Mouse (Mus musculus): ENCODE results near the gene Zc3h8. TPM values are rescaled to one million over a fixed set of nuclear protein-coding genes. Genes with fewer than 3 reads are reported as not detected.
A peak's percentile ranks its signal among the peaks of the same experiment; 100 is the strongest.

Gene Zc3h8
- 6.1 and 6.8 TPM in 2 replicates for total RNA-seq (2014; fragmentation: Nextera tagmentation)
- 8.6 and 9.5 TPM in 2 replicates for total RNA-seq (2017)
- 0.55 and 1.1 TPM in 2 replicates for polyA plus RNA-seq (2012)

DNA sequence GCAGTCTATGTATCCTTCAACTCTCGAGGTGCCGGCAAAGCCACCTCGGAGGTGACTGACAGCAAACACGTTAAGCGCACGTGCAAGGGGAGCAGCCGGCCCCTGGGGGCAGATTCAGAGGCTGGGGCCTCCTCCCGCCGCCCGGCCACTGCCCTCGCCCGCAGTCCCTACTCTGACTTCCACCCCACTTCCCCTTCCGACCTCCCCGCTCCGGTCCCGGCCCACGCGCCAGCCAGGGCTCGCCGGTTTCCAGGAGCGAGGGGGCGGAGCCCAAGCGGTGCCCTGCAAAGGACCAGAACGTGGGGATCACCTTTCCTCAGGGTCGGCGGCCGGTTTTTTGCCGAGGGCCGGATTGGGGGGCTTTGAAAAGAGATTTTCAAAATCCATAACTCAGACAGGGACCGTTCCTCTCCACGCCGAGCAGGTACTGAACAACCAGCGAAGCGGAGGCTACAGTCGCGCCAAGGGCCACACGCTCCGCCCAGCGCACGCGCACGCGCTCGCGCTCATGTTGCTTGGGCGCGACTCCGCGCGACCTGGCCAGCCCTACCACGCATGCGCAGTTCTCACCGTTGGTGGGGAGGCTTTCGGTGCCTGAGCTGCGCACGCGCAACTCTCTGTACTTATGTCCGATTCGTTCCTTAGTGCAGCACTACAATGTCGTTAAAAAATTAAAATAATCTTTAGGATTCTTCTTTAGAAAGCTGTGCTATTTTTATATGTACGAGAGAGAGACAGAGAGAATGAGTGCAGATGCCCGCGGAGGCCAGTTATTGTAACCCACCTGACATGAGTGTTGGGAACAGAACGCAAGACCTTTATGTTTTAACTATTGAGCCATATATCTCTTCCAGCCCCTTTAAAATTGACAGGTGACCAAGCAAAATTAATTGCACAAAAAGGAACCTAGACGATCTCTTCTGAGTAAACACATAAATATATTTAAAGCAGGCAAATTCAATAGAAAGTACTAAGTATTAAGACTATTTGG is at the start of gene Zc3h8:
Gene Zc3h8 (minus strand): TSS at position 540 of the 991 bp plus-strand sequence.
- no peaks in the 10 kb centered on the region for H3K9me3 ChIP-seq (replicated peaks)
- TF ChIP-seq TAL1 (conservative IDR thresholded peaks at IDR 0.05; ENCODE audit: low read depth, low read length): no peak
- TF ChIP-seq POLR2AphosphoS5 (IDR thresholded peaks at IDR 0.05; ENCODE audit: insufficient replicate concordance, low read depth, low read length): no peak
- no peak for TF ChIP-seq GATA2 (IDR thresholded peaks at IDR 0.05; ENCODE audit: borderline replicate concordance, low read depth, low read length)
- TF ChIP-seq GATA1 (IDR thresholded peaks at IDR 0.05; ENCODE audit: borderline replicate concordance, low read length): no peak
- TF ChIP-seq CTCF (IDR thresholded peaks at IDR 0.05; ENCODE audit: low read depth, low read length): no peak
- H3K36me3 ChIP-seq (replicated peaks): peaks cover 27% of the 10 kb centered on the region
- H3K27me3 ChIP-seq (ENCODE audit: insufficient read depth, low read length): peaks cover under 1% of the 10 kb centered on the region; the same call in 1 of the 2 replicates
- DNase-seq (ENCODE audit: low spot score) (peak; percentile 86), ATAC-seq (ENCODE audit: extremely low read depth, insufficient number of reproducible peaks, low FRiP score, poor library complexity, severe bottlenecking) (peak; percentile 82)
- H3K4me1 ChIP-seq (ENCODE audit: insufficient read depth, low read depth, low read length): peaks cover 12% of the 10 kb centered on the region
- H3K4me3 ChIP-seq (ENCODE audit: low read depth, low read length): peak within 1 kb of the TSS; percentile 76

DNA sequence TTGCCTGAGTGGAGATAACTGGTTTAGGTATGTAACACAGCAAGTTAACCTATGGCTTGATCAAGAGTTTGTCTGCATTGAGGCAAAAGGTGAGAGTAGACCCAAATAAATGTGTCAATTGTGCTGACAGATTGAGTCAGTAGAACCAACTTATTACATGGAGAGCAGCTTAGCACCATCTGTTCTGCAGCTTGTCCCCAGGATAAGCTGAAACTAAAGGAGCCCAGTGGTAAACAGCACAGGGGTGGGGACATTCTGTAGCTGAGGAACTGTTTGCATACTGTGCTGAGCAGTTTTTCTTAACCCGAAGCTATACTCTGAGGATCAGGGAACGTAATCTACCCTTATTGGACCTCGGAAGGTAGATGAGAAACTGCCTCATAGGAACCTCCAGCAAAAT is 40.9 kb upstream of the Zc3h8 start:
- Histone ChIP-seq H3K27me3 (ENCODE audit: insufficient read depth, low read length) (peaks cover 15% of the 10 kb centered on the region; the same call in 1 of the 2 replicates), H3K36me3 (replicated peaks) (no peaks in the 10 kb centered on the region), H3K9me3 (replicated peaks) (no peaks in the 10 kb centered on the region), H3K4me1 (ENCODE audit: insufficient read depth, low read depth, low read length) (no peaks in the 10 kb centered on the region), H3K4me3 (ENCODE audit: low read depth, low read length) (no peak overlapping the region)
- ATAC-seq (ENCODE audit: extremely low read depth, insufficient number of reproducible peaks, low FRiP score, poor library complexity, severe bottlenecking) (no peak), DNase-seq (ENCODE audit: low spot score) (no peak)
- TF ChIP-seq TAL1 (conservative IDR thresholded peaks at IDR 0.05; ENCODE audit: low read depth, low read length): no peak
- TF ChIP-seq POLR2AphosphoS5 (IDR thresholded peaks at IDR 0.05; ENCODE audit: insufficient replicate concordance, low read depth, low read length): no peak
- no peak for TF ChIP-seq GATA1 (IDR thresholded peaks at IDR 0.05; ENCODE audit: borderline replicate concordance, low read length)
- no peak for TF ChIP-seq CTCF (IDR thresholded peaks at IDR 0.05; ENCODE audit: low read depth, low read length)
- no peak for TF ChIP-seq GATA2 (IDR thresholded peaks at IDR 0.05; ENCODE audit: borderline replicate concordance, low read depth, low read length)

DNA sequence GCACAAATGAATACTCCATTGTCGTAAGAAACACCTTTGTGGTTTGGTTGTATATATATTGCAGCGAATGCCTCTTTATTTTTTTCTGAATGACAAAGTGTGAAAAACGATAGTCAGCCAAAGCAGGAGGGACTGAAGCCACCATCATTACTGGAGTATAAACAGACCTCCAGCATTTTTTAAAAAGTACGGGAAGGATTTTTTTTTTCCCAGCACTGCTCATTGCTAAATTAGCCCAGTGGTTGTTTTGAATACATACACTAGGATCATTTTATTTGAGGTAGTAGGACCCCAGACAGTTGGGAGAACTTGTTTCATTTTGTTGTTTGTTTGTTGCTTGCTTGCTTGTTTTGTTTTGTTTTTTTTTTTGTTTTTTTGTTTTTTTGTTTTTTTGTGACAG is 31.7 kb upstream of the Zc3h8 start:
- no peak for DNase-seq (ENCODE audit: low spot score)
- Histone ChIP-seq H3K27me3 (ENCODE audit: insufficient read depth, low read length) (no peaks in the 10 kb centered on the region), H3K4me1 (ENCODE audit: insufficient read depth, low read depth, low read length) (no peaks in the 10 kb centered on the region), H3K4me3 (ENCODE audit: low read depth, low read length) (no peak overlapping the region), H3K36me3 (replicated peaks) (no peaks in the 10 kb centered on the region), H3K9me3 (replicated peaks) (no peaks in the 10 kb centered on the region)
- TF ChIP-seq GATA2 (IDR thresholded peaks at IDR 0.05; ENCODE audit: borderline replicate concordance, low read depth, low read length) (no peak), TAL1 (conservative IDR thresholded peaks at IDR 0.05; ENCODE audit: low read depth, low read length) (no peak), POLR2AphosphoS5 (IDR thresholded peaks at IDR 0.05; ENCODE audit: insufficient replicate concordance, low read depth, low read length) (no peak), CTCF (IDR thresholded peaks at IDR 0.05; ENCODE audit: low read depth, low read length) (no peak), GATA1 (IDR thresholded peaks at IDR 0.05; ENCODE audit: borderline replicate concordance, low read length) (no peak)
- ATAC-seq (ENCODE audit: extremely low read depth, insufficient number of reproducible peaks, low FRiP score, poor library complexity, severe bottlenecking): no peak

DNA sequence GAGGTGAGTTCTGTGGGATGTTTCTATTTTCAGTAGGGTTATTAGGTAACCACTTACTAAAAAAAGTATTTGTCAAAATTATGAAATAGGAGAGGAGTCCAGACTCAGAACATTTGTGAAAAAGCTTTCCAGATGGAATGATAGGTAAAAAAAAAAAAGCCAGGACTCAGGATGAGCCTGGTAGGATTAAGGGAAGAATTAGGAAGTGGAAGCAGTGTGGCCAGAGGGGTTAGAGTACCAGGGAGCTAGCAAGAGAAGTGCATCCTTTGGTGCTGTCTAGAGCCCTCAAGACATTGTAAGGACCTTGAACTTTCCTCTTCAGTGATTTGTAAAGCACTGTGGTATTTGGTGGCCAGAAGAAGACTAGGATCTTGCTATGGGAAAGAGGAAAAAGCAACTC is 28.4 kb upstream of the Zc3h8 start:
- H3K4me1 ChIP-seq (ENCODE audit: insufficient read depth, low read depth, low read length): peaks cover 5% of the 10 kb centered on the region; the same call in 1 of the 2 replicates
- ATAC-seq (ENCODE audit: extremely low read depth, insufficient number of reproducible peaks, low FRiP score, poor library complexity, severe bottlenecking) (no peak), DNase-seq (ENCODE audit: low spot score) (no peak)
- no peaks in the 10 kb centered on the region for H3K9me3 ChIP-seq (replicated peaks)
- H3K4me3 ChIP-seq (ENCODE audit: low read depth, low read length): no peak overlapping the region
- H3K36me3 ChIP-seq (replicated peaks): no peaks in the 10 kb centered on the region
- TF ChIP-seq POLR2AphosphoS5 (IDR thresholded peaks at IDR 0.05; ENCODE audit: insufficient replicate concordance, low read depth, low read length) (no peak), CTCF (IDR thresholded peaks at IDR 0.05; ENCODE audit: low read depth, low read length) (no peak), TAL1 (conservative IDR thresholded peaks at IDR 0.05; ENCODE audit: low read depth, low read length) (no peak), GATA2 (IDR thresholded peaks at IDR 0.05; ENCODE audit: borderline replicate concordance, low read depth, low read length) (no peak), GATA1 (IDR thresholded peaks at IDR 0.05; ENCODE audit: borderline replicate concordance, low read length) (no peak)
- H3K27me3 ChIP-seq (ENCODE audit: insufficient read depth, low read length): no peaks in the 10 kb centered on the region

DNA sequence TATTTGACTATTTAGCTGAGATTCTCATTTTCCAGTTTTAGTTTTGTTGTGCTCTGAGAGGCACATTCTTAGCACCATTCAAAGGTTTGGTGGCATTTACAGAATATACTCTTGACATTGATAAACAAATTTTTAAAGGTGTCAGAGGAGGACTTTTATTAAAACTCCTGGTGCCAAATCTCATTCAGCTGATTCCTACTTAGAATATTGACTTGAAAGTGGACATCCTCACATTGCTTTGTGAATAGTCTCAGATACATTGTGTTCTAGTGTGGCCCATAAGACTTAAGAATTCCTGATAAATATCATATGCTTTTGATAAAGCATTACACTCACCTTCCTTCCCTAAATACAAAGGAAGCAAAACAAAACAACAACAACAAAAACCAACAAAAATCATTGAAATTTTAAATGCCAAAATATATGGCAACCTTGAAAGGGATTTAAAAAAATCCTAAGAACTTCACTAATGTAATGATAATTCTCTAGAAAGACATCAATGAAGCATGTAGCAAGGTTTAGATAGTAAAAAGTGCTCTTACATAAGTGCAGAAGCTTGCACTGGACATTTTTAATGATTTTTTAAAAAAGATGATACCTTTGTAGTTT is 24.7 kb upstream of the Zc3h8 start:
- no peaks in the 10 kb centered on the region for H3K36me3 ChIP-seq (replicated peaks)
- TF ChIP-seq CTCF (IDR thresholded peaks at IDR 0.05; ENCODE audit: low read depth, low read length) (no peak), GATA2 (IDR thresholded peaks at IDR 0.05; ENCODE audit: borderline replicate concordance, low read depth, low read length) (no peak), TAL1 (conservative IDR thresholded peaks at IDR 0.05; ENCODE audit: low read depth, low read length) (no peak), POLR2AphosphoS5 (IDR thresholded peaks at IDR 0.05; ENCODE audit: insufficient replicate concordance, low read depth, low read length) (no peak), GATA1 (IDR thresholded peaks at IDR 0.05; ENCODE audit: borderline replicate concordance, low read length) (no peak)
- H3K4me3 ChIP-seq (ENCODE audit: low read depth, low read length): peak overlapping the region; percentile 88
- peaks cover 11% of the 10 kb centered on the region; the same call in 1 of the 2 replicates for H3K4me1 ChIP-seq (ENCODE audit: insufficient read depth, low read depth, low read length)
- no peaks in the 10 kb centered on the region for H3K9me3 ChIP-seq (replicated peaks)
- no peak for DNase-seq (ENCODE audit: low spot score)
- no peak for ATAC-seq (ENCODE audit: extremely low read depth, insufficient number of reproducible peaks, low FRiP score, poor library complexity, severe bottlenecking)
- no peaks in the 10 kb centered on the region for H3K27me3 ChIP-seq (ENCODE audit: insufficient read depth, low read length)

Measured in G1E (cell line).